Mouse (Mus musculus) E14TG2a.4 (cell line): ENCODE measurements around the gene Mat2b.

Source experiments
- CTCF ChIP-seq: conservative IDR thresholded peaks from 2 replicates; pipeline ENCODE4 v1.5.1; 2014; ENCODE audit warnings: low read length
- NANOG ChIP-seq: IDR thresholded peaks from 2 replicates; pipeline ENCODE4 v1.6.1; 2014; ENCODE audit warnings: borderline replicate concordance, low read length, mixed read lengths
- POU5F1 ChIP-seq: IDR thresholded peaks from 2 replicates; pipeline ENCODE4 v1.6.1; 2014; ENCODE audit warnings: low read length, borderline replicate concordance

GRCm38 (mm10) chr11:40675014-40675730 is 19.8 kb downstream of the Mat2b start:
- TF ChIP-seq CTCF = no peak
- no peak for TF ChIP-seq POU5F1
- no peak for TF ChIP-seq NANOG
